In genomic region chr7:92742341-92742741, GRCm38 (mm10) we compare ENCODE assay signal across 8 mouse cellular contexts. TPM values are rescaled to one million over a fixed set of nuclear protein-coding genes. Genes with fewer than 3 reads are reported as not detected.
A peak's percentile ranks its signal among the peaks of the same experiment; 100 is the strongest.
DNase-seq lines count a peak whose midpoint lies in the region; ATAC-seq lines count a peak whose summit lies in the region.

No protein-coding gene starts in this region.

- intact Hi-C loops in left cerebral cortex, postnatal 10 days (cut with DNase I): loop anchor here (5.0 kb wide), 3 partner anchors 35 to 85 kb away; partner anchors contain the start of gene Pcf11

- H3K4me1 ChIP-seq in hindbrain, embryonic 11.5 days (replicated peaks; ENCODE audit: control insufficient read depth, insufficient read depth, low read length): no peaks in the 10 kb centered on the region
- peaks cover 28% of the 10 kb centered on the region for H3K4me1 ChIP-seq in midbrain, embryonic 12.5 days

- H3K4me2 ChIP-seq in hindbrain, embryonic 11.5 days (replicated peaks; ENCODE audit: low read depth, low read length): peak overlapping the region; percentile 84
- peak overlapping the region; percentile 89 for H3K4me2 ChIP-seq in midbrain, embryonic 12.5 days (replicated peaks)

- under 1% methylated on average over 16 of the region's 16 CpGs for WGBS in hindbrain, embryonic 11.5 days
- under 1% methylated on average over 16 of the region's 16 CpGs for WGBS in midbrain, embryonic 12.5 days

- H3K9ac ChIP-seq in hindbrain, embryonic 11.5 days (ENCODE audit: low read depth, low read length): peak overlapping the region; percentile 49
- H3K9ac ChIP-seq in midbrain, embryonic 12.5 days (replicated peaks): peak overlapping the region; percentile 69

- H3K36me3 ChIP-seq in hindbrain, embryonic 11.5 days (ENCODE audit: control insufficient read depth, insufficient read depth, low read length): no peaks in the 10 kb centered on the region
- H3K36me3 ChIP-seq in midbrain, embryonic 12.5 days: 0 out of 2 replicates have a peak, but pooled peaks cover 8% of the 10 kb centered on the region

- no peaks in the 10 kb centered on the region for H3K27me3 ChIP-seq in hindbrain, embryonic 11.5 days (ENCODE audit: control insufficient read depth, insufficient read depth, low read length)
- no peaks in the 10 kb centered on the region for H3K27me3 ChIP-seq in midbrain, embryonic 12.5 days

- H3K9me3 ChIP-seq in hindbrain, embryonic 11.5 days (ENCODE audit: control insufficient read depth, low read length): no peaks in the 10 kb centered on the region
- H3K9me3 ChIP-seq in midbrain, embryonic 12.5 days: no peaks in the 10 kb centered on the region

- DNase-seq in cerebellum, adult 11-12 months: peak; percentile 31
- DNase-seq in cerebellum, adult 11 months: no peak
- DNase-seq in spleen, adult 12 weeks (ENCODE audit: low spot score): peak; percentile 25
- no peak for DNase-seq in spleen, postnatal 36 days (ENCODE audit: low spot score in 2 of 2)
- DNase-seq in hindbrain, embryonic 11.5 days (ENCODE audit: low spot score): peak; percentile 48
- no peak for DNase-seq in right cerebral cortex, postnatal 10 days (ENCODE audit: low spot score in 2 of 2)
- no peak for DNase-seq in left cerebral cortex, postnatal 10 days (ENCODE audit: extremely low spot score in 1 of 2, low spot score in 2 of 2)

- H3K4me3 ChIP-seq in hindbrain, embryonic 11.5 days (ENCODE audit: low read depth, low read length): peak overlapping the region; percentile 53
- peak overlapping the region; percentile 62 for H3K4me3 ChIP-seq in midbrain, embryonic 12.5 days

- ATAC-seq in hindbrain, embryonic 11.5 days (ENCODE audit: low FRiP score): no peak
- no peak for ATAC-seq in midbrain, embryonic 12.5 days (ENCODE audit: low FRiP score, low read depth)

- no peak overlapping the region for H3K27ac ChIP-seq in hindbrain, embryonic 11.5 days (ENCODE audit: low read depth, low read length)
- H3K27ac ChIP-seq in midbrain, embryonic 12.5 days (replicated peaks): no peak overlapping the region

RNA-seq across cellular contexts. Expression of gene Rab30, which starts 0.9 kb away (rescaled TPM):
- polyA plus RNA-seq in hindbrain, embryonic 11.5 days (2014; fragmentation: Nextera tagmentation; extraction: Ambion mirVana): 24.0 and 24.5 TPM in 2 replicates
- polyA plus RNA-seq in midbrain, embryonic 12.5 days (2016; fragmentation: Nextera tagmentation; extraction: Ambion mirVana): 19.8 and 20.3 TPM in 2 replicates
- total RNA-seq in left cerebral cortex, postnatal 10 days (2021): 10 to 100 TPM; 33.3 to 34.9 TPM

Comparison
In these comparisons a context has a peak if more than half of its experiments do, and no peak if none do; other contexts are left out.
1. DNase-seq: peak in cerebellum, adult 11-12 months (single experiment), spleen, adult 12 weeks (single experiment) and hindbrain, embryonic 11.5 days (single experiment); none in cerebellum, adult 11 months (single experiment), spleen, postnatal 36 days (0 of 2), right cerebral cortex, postnatal 10 days (0 of 2) and left cerebral cortex, postnatal 10 days (0 of 2).